Mouse (Mus musculus) spleen, adult 2 months (tissue): ENCODE measurements at regions not wholly inside any gene's neighbourhood (a gene's known extent, or its start where the extent isn't known, plus 50 kb on each side); places are given as distances from the start of the nearest gene placed in this dataset.

Source experiments
- CTCF ChIP-seq: fragments of 200-500 bp; IDR thresholded peaks from 2 replicates; pipeline ENCODE4 v1.5.1; 2011; ENCODE audit warnings: mild to moderate bottlenecking, inconsistent platforms; ENCODE audit not compliant: insufficient read depth, insufficient read length, insufficient replicate concordance; ENCODE audit errors: extremely low read depth
- POLR2A ChIP-seq: fragments of 200-500 bp; IDR thresholded peaks from 2 replicates; pipeline ENCODE4 v1.6.1; 2011; ENCODE audit warnings: low read depth, low read length, inconsistent platforms

- TF ChIP-seq CTCF (no peak), POLR2A (no peak)
These were observed 243.5 kb upstream of the N4bp1 start for GRCm38 (mm10) chr8:87128593-87128992.
